Mouse (Mus musculus): ENCODE results near the gene Defb10. TPM values are rescaled to one million over a fixed set of nuclear protein-coding genes. Genes with fewer than 3 reads are reported as not detected.
"Not testable (repeated sequence)": the region's sequence is repeated elsewhere in the genome, so short reads cannot be mapped to it uniquely, and the experiment has no call there.

Gene Defb10
- not detected in 2 replicates for polyA plus RNA-seq (2012; rRNA removed)

DNA sequence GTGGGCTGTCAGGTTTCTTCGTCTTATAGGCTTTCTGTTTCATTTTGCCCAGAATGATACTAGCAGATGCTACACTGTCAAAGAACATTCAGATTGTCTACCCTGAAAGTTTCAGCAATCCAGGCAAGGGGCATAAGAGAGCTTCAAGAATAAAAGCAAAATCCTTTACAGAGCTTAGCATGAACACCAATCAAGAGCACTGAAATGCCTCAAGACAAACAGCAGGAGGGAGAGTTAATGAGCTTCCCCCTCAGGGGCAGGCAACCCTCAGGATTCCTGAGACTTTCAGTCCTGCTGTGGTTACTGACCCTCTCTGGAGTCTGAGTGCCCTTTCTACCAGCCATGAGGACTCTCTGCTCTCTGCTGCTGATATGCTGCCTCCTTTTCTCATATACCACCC lies at the start of gene Defb10:
Defb10 (plus strand) TSS at position 316 of the 400 bp plus-strand sequence.
- WGBS: 50% methylated on average over 1 of the region's 1 CpGs
- H3K36me3 ChIP-seq (ENCODE audit: control insufficient read depth, insufficient read depth, low read length); H3K4me3 ChIP-seq (ENCODE audit: insufficient read depth, low read depth, low read length); H3K27ac ChIP-seq (ENCODE audit: insufficient read depth, low read depth, low read length); H3K27me3 ChIP-seq (replicated peaks; ENCODE audit: control insufficient read depth, insufficient read depth, low read length); H3K4me1 ChIP-seq (ENCODE audit: control insufficient read depth, insufficient read depth, low read length); DNase-seq: not testable (repeated sequence)

DNA sequence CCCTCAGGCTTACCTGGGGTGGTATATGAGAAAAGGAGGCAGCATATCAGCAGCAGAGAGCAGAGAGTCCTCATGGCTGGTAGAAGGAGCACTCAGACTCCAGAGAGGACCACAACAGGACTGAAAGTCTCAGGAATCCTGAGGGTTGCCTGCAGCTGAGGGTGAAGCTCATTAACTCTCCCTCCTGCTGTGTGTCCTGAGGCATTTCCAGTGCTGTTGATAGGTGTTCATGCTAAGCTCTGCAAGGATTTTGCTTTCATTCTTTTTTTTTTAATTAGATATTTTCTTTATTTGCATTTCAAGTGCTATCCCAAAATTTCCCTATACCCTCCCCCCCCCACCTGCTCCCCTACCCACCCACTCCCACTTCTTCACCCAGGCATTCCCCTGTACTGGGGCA lies 26.6 kb downstream of the Defb10 start, which contains the start of gene Defb9:
Defb9 (minus strand) TSS at position 101 of the 400 bp plus-strand sequence.
- not testable (repeated sequence) for H3K4me3 ChIP-seq (ENCODE audit: insufficient read depth, low read depth, low read length); H3K27me3 ChIP-seq (replicated peaks; ENCODE audit: control insufficient read depth, insufficient read depth, low read length); H3K27ac ChIP-seq (ENCODE audit: insufficient read depth, low read depth, low read length); H3K36me3 ChIP-seq (ENCODE audit: control insufficient read depth, insufficient read depth, low read length); H3K4me1 ChIP-seq (ENCODE audit: control insufficient read depth, insufficient read depth, low read length)
- peak; percentile 10 for DNase-seq

DNA sequence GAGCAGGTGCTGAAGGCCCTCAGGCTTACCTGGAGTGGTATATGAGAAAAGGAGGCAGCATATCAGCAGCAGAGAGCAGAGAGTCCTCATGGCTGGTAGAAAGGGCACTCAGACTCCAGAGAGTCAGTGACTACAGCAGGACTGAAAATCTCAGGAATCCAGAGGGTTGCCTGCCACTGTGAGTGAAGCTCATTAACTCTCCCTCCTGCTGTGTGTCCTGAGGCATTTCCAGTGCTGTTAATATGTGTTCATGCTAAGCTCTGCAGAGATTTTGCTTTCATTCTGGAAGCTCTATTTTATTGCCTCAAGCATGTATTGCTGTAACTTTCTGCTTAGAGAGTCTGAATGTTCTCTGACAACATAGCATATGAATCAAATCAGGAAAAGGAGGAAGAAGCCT lies 47.6 kb downstream of the Defb10 start, which contains the start of gene Defb11:
Defb11 (minus strand) TSS at position 123 of the 400 bp plus-strand sequence.
- not testable (repeated sequence) for H3K4me3 ChIP-seq (ENCODE audit: insufficient read depth, low read depth, low read length); H3K27me3 ChIP-seq (replicated peaks; ENCODE audit: control insufficient read depth, insufficient read depth, low read length); H3K36me3 ChIP-seq (ENCODE audit: control insufficient read depth, insufficient read depth, low read length); H3K4me1 ChIP-seq (ENCODE audit: control insufficient read depth, insufficient read depth, low read length)
- peak within 1 kb of the TSS; percentile 17; the same call in 1 of the 2 replicates for H3K27ac ChIP-seq (ENCODE audit: insufficient read depth, low read depth, low read length)
- peak; percentile 64 for DNase-seq

Other genes starting within 250 kb of the Defb10 start
- gene Defa26, start 240.7 kb upstream of the Defb10 start, polyA plus RNA-seq (2012; rRNA removed): not detected in 2 replicates
- not detected in 2 replicates for gene Defa17, start 203.1 kb upstream of the Defb10 start, polyA plus RNA-seq (2012; rRNA removed)
- gene Defa34, start 193.1 kb upstream of the Defb10 start, polyA plus RNA-seq (2012; rRNA removed): not detected in 2 replicates
- gene AY761184, start 155.3 kb upstream of the Defb10 start, polyA plus RNA-seq (2012; rRNA removed): not detected in 2 replicates
- gene Defa24, start 124.4 kb upstream of the Defb10 start, polyA plus RNA-seq (2012; rRNA removed): not detected in 2 replicates
- not detected in 2 replicates for gene Defb50, start 35.4 kb upstream of the Defb10 start, polyA plus RNA-seq (2012; rRNA removed)
- 1.5 and 2.4 TPM in 2 replicates for gene Defb2, start 19.0 kb upstream of the Defb10 start, polyA plus RNA-seq (2012; rRNA removed)
- gene Defb9, start 26.5 kb downstream of the Defb10 start, polyA plus RNA-seq (2012; rRNA removed): not detected in 2 replicates
- 3.6 and 3.9 TPM in 2 replicates for gene Defb11, start 47.5 kb downstream of the Defb10 start, polyA plus RNA-seq (2012; rRNA removed)
- not detected in 2 replicates for gene Defb15, start 73.8 kb downstream of the Defb10 start, polyA plus RNA-seq (2012; rRNA removed)
- not detected in 2 replicates for gene Defb35, start 79.5 kb downstream of the Defb10 start, polyA plus RNA-seq (2012; rRNA removed)
- not detected in 2 replicates for gene Defb13, start 87.9 kb downstream of the Defb10 start, polyA plus RNA-seq (2012; rRNA removed)
- 0.05 TPM in 1 of 2 replicates, not detected in the other for gene Fam90a1a, start 99.8 kb downstream of the Defb10 start, polyA plus RNA-seq (2012; rRNA removed)
- not detected in 2 replicates for gene Ccdc70, start 110.9 kb downstream of the Defb10 start, polyA plus RNA-seq (2012; rRNA removed)
- 1.1 and 1.4 TPM in 2 replicates for gene Atp7b, start 201.4 kb downstream of the Defb10 start, polyA plus RNA-seq (2012; rRNA removed)
- gene Alg11, start 201.8 kb downstream of the Defb10 start, polyA plus RNA-seq (2012; rRNA removed): 3.6 and 5.7 TPM in 2 replicates

Measured in kidney, adult 2 months (tissue).